Mouse (Mus musculus): ENCODE data around the gene Stk32b.

Stk32b gene

DNA sequence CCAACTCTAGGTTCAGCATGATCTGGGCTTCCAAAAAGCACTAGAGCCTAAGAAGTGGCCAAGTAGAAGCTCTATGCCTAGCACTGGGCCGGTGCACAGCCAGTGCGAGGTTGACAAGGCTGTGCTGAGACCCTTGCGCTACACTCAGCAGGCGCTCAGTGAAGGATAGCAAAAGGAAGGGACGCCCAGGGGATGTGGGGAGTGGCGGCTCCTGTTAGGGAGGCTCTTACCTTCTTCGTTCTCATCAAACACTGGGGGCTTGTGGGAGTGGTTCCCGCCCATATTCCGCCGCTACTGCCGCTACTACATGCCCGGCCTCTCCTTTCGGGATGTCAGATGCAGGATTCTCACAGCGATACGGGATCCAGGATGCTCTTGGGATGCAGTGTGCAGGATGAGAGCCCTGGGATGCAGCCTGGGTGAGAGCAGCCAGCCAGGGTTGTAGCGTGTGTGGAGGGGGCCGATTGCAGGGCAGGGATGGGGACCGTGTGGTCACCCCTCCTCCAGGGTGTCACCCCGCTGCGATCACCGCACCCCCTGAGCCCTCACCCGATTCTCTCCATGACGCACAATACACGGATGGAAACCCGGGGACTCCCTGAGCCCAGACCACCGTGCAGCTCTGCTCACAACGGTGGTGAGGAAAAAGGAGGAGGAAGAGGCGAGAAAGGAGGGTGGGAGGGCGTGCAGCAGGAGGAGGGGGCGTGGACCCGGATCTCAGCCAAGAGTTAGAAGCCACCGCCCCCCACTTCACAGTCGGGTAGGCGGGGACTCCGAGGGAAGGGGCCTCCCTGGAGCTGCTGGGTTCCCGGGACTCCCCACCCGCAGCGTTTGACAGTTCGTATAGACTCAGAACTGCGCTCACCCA is at the start of gene Stk32b:
Stk32b (minus strand) TSS at position 667 of the 868 bp plus-strand sequence.
- DNase-seq (ENCODE audit: low spot score in 2 of 2) = peak in 1 of 2 experiments; percentile 7

DNA sequence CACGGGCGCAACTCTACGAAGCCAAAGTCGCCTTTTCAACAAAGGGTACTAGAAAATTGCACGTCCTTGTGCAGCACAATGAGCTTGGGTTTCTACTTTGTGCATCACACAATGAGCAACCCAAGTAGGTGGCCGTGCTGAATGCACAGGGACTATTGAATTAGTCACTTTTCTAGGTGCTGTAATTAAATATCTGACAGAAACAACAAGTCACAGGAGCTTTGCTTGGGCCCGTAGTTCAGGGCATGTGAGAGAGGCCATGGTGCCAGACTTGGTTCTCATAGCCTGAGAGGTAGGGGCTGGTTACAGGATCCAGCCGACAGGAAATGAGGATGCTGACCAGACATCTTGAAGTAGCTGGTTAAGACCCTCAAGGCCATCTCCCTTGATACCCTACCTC is 48.9 kb upstream of the Stk32b start:
- DNase-seq (ENCODE audit: low spot score in 2 of 2) = no peak

DNA sequence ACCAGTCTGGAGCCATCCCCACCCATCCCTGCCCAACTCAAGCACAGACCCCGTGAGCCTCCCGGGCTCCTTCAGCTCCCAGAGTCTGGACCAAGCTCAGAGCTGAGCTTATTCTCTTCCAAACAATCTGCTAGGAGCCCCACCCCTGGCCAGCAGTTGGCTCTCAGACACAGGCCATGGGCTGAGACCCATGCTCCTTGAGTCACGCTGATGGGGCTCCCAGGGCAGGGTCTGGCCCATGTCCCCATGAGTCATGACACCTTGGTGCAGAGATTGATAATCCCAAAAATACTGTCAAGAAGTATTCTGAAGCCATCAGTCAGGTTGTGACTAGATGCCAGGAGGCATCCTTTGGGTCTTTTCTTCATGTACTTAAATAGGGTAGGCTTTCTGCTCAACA is 45.1 kb upstream of the Stk32b start:
- no peak for DNase-seq (ENCODE audit: low spot score in 2 of 2)

DNA sequence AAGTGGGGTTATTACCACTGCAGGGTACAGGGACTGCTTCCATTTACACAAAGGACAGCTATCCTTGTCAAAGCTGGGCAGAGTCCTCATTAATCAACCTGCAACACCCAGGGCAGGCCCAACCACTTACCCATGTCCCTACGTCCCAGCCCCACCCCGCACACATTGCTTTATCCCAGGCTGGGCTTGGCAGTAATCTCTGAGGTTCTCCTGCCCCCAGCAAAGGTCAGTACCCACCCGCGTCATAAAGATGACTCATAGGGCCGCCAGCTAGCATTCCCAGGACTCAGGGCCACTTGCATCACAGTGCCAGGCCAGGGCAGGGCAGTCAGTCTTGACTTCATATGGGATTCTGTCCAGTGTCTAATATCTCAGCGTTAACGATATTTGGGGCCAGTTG is 36.4 kb upstream of the Stk32b start:
- DNase-seq (ENCODE audit: low spot score in 2 of 2) = no peak

DNA sequence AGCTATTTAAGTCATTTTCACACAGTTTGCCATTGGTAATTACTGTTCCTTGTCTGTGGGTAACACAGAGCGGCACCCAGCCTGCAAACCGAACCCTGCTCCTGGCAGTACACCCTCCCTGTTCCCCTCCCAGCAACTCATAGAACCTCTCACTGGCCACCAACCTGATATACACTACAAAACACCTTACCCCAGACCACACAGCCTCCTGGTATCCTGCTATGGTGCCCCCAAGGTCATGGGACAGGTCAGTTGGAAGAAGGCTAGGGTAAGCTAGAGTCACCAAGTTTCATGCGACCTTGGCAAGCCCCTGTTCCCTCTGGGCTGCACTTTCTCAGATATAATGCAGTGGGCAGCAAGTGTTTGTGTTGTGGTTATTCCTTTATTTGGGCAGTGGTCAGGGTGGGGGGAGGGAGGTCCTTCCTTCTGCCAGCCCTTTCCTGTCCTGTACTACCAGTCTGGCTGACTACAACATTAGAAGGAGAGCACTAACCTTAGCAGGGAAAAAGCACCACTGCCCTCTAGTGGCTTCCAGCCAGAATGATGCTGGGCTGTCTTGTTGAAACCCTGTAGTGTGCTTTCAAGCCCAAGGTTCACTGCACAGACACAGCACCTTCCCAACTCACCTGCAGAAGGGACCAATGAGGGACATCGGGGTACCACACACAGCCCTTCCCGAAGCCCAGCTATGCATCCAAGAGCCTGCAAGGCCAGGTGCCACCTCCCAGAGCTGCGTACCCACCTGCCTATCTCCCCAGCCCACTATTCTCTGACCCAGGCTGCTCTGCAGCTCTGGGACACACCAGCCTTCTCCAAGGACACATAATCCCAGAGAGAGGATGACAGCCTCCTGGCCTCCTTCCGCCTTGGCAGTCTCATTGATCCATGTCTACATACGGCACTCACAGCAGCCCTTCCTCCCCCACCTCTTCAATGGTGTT is 35.3 kb upstream of the Stk32b start:
- peak; percentile 26 to 28 for DNase-seq (ENCODE audit: low spot score in 2 of 2)

DNA sequence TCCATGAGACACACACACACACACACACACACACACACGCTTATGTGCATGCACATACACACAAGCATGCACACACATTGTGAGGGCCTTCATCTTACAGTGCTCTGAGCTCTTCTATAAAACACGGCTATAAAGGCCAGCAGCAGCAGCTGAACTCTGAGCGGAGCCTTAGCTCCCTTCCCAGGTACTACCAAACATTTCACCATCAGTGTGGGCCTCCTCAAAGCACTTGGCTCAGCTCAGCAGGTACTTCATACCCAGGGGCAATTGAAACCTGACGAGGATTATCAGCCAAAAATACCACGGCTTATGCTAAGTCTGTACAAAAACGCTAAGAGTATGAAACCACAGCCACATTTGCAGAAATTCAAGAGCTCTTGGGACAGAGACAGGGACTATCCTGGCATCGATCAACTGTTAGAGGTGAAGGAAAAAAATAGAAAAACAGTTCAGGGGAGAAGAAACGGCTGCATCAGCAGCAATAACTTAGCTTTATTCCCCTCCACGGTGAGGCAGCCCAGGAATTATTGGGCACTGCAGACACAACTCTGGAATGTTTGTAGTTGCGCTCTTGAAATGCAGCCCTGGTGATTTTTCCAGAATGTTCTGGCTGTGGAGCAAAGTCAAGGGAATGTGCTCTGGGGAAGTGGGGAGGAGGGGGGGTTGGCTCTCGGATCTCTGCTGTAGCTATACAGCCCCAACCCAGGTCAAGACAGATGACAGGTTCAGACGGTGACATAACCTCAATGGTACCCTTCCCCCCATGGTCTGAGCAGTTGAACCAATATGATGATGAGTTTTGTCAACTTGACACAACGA is 27.1 kb upstream of the Stk32b start:
- DNase-seq (ENCODE audit: low spot score in 2 of 2) = no peak

DNA sequence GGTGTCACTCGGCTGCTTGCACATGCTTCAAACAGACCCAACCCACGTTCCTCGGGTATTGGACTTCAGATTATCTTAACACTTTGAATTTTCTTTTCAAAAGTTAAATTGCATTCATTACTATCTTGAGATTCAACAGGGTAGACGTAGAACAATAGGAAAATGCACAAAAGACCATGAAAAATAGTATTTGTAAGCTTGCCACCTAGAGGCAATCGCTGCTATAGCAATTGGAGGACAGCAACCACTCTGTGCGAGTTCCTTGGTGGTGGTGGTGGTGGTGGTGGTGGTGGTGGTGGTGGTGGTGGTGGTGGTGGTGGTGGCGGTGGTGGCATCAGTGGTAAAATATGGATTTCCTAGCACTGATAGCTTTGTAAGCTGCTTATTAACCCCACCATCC is 19.2 kb upstream of the Stk32b start:
- DNase-seq (ENCODE audit: low spot score in 2 of 2) = no peak

DNA sequence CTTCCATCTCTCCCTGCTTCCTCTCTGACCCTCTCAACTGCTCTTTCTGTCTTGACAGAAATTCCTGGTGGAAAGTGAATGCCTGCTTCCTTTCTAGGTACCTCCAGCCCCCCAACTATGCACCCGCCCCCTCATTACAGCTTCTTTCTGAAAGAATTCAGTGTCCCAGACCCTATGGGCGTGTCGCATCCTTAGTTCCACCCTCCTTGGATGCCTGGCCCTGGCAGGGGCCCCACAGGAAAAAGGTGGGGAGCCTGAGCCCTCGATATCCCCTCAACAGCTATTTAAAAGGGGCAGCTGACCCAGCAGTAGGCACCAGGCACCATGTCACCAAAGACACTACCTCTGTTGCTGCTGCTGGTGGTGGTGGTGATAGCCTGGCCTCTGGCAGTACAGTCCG is 18.3 kb upstream of the Stk32b start, which contains the start of gene Cytl1:
Cytl1 (plus strand) TSS at position 296 of the 400 bp plus-strand sequence.
- DNase-seq (ENCODE audit: low spot score in 2 of 2) = no peak

DNA sequence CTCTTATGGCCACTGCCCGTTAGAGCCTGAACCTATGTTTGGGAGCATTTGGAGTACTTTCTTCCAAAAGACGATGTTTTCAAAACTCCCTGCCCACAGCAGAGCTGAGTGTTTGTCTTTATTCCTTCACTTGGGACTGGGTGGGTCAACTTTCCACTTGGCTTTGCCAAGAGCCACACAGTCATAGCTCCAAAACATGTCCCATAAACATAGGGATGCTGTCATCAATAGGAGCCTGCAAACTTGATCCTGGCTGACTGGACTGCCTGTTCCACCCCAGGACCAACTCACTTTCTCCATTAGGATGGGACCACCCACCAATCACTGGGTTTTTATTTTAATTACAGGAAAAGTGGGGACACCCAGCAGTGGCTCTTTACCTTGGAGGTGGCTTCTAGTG is 13.8 kb upstream of the Stk32b start:
- DNase-seq (ENCODE audit: low spot score in 2 of 2) = no peak

DNA sequence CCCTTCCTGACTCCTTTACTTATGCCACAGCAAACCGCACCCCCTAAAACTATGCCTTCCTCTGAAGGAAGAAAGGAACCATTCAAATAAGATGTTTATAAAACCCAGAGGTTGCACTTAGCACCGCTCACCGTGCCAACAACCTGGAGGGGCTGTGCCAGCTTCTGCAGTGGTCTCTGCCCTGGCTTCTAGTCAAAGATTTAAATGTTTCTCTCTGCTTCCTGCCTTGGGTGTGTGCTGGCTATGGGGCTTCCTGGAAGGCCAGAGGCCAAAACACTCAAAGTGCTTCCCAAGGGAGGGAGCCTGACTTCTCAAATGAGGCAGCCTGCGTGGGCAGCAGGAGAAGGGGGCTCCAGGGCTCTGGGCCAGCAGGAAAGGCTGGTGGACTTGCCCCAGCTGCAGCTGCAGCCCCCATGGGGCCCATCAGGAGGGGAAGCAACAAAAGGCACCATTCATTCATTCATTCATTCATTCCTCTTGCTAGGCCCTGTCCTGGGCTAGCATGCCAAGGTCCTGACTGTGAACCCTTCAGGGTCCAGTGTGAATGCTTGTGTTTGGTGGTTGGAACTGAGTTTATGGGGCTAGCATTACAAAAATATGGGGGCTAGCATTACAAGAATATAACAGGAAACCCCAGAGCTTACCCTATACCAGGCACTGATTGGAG is 8.4 kb upstream of the Stk32b start:
- no peak for DNase-seq (ENCODE audit: low spot score in 2 of 2)

DNA sequence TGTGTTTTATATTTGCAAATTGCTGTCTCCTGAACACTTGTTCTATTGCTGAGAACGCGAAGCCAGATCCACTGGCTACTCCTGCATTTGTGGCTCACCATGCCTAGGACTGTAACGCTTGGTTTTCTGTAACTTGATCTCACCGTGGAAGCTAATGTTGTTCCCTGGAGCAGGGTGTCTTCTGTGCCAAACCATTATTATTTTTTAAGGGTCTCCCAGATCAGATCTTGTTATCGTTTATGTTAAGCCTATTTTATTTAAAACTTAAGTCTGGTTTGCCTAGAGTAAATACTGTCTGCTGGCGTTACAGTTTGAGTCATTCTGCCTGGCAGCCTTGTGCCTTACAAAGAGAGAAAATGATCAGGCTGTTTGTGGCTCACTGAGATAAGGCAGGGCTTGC is 3.7 kb upstream of the Stk32b start:
- no peak for DNase-seq (ENCODE audit: low spot score in 2 of 2)

DNA sequence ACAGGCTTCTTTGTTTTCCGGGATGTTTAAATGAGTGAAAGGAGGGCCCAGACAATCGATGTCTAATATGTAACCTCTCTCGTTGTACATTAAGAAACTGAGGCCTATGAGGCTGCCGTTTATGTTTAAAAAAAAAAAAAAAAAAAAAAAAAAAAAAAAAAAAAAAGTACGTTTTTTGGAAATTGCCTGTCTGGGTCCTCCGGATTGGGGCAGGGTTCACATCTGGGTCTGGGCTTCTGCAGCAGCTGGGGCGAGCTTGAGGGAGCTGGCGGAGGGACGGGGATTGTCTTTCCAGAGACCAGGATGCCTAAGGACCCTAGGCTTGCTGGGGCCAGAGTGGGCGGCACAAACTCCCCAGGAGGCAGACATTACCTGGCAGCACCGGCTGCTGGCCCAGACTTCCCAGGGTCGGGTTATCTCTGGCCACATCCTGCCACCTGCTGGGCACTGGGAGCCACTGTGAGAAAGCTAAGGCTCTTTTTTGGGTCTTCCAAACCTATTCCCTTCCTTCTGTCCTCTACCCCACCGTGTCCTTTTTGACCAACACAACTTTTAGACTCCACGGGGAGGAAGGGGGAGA is 503 bp upstream of the Stk32b start:
- peak; percentile 23 to 57 for DNase-seq (ENCODE audit: low spot score in 2 of 2)

DNA sequence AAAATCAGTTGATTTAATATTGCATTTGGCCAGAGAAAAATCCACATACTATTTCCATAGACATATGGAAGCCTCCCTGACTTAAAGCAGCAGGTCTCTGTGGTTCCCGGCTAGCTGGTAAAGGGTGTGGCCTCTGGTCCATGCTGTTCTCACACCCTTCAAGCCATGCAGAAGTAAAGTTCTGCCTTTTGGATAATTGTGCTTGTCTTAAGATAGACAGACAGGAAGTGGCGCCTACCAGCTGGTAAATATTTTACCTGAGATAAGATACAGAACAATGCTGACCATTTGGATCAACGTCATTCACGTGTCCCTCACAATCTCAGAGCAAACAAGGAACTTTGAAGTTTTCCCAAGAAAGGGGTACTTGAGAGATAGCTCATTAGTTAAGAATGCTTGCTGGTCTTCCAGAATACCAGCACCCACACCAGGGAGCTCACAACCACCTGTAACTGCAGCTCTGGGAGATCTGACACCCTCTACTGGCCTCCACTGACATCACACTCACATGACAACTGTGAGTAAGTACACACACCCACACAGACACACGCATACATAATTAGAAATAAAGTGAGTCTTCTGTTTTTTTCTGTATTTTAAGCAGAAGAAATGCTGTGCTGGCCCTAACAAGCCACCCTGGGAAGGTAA is 7.6 kb downstream of the Stk32b start:
- no peak for DNase-seq (ENCODE audit: low spot score in 2 of 2)

DNA sequence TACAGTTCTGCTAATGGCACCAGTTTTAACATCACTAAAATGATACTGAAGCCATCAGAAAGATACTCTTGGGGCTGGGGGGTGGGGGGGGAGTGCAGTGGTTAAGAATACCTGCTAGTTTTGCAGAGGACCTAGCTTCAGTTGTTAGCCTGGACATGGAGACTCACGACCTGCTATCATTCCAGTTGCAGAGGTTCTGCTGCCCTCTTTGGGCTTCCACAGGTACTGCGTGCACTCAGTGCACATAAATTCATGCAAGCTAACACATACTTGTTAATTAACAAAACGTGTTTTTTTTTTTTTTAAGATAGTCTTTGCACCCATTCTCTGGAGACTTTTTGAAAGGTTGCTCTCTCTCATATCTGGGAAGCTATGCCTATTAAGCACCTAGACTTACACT is 8.8 kb downstream of the Stk32b start:
- DNase-seq (ENCODE audit: low spot score in 2 of 2) = no peak

DNA sequence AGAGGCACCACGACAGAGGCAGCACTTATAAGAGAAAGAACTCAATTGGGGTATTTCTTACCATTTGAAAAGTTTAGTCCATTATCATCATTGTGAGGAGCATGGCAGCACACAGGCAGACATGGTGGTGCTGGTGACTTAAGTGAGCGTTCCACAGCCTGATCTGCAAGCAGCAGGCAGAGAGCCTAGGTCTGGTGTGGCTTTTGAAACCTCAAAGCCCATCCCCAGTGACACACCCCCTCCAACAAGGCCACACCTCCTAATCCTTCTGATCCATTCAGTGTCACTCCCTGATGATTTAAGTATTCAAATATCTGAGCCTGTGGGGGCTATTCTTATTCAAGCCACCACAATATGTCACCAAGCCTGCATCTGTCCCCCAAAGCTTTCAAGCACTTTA is 12.0 kb downstream of the Stk32b start:
- DNase-seq (ENCODE audit: low spot score in 2 of 2) = no peak

DNA sequence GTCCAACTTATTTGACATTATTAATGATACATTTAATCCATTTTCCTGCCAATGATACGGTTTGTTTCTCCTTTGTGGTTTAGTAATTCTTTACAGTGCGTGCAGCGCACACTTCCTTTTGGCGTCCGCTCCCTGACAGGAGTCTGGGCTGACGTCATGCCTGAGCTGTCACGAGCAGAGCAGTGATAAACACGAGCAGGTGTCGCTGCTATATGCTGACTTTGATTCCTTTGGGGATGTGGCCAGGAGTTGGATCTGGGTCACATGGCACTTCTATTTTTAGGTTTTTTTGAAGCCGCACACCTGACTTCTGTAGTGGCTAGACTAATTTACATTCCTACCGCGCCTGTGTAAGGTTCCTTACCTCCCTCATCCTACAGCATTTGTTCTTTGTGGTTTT is 17.2 kb downstream of the Stk32b start:
- no peak for DNase-seq (ENCODE audit: low spot score in 2 of 2)

DNA sequence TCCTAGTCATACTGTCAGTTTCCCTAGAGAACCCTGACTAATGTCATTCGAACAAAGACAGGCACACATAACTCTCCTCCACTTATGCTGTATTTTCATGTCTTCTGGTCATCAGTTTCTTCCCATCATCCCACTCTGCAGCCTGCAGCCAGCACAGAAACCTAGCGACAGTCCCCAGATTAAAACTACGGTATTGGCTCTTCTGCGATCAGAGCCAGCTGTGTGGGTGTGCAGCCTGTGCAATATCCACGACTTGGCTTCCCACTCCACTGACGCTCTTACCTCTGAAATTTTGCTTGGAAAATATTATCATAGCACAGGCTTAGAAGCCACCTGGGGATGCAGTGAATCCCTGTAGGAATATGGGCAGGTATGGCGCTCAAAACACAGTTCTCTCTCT is 19.7 kb downstream of the Stk32b start:
- DNase-seq (ENCODE audit: low spot score in 2 of 2) = no peak

DNA sequence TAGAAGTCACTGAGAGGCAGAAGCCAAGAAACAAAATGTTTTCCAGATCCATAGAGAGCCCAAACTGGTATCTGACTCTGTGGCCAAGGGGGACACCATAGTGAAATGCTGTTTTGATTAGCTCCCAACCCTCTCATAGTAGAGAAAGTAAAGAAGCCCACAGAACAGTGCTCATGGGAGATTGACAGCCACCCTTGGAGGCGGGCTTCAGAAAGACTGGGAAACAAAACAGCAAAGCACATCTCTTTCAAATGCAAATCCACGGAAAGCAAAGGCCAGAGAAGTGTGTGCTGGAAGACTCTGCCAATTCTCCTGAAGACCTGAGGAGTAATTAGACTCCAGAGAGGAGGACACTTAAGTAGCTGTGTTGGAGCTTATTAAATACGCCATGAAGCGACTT is 21.2 kb downstream of the Stk32b start:
- DNase-seq (ENCODE audit: low spot score in 2 of 2) = no peak

DNA sequence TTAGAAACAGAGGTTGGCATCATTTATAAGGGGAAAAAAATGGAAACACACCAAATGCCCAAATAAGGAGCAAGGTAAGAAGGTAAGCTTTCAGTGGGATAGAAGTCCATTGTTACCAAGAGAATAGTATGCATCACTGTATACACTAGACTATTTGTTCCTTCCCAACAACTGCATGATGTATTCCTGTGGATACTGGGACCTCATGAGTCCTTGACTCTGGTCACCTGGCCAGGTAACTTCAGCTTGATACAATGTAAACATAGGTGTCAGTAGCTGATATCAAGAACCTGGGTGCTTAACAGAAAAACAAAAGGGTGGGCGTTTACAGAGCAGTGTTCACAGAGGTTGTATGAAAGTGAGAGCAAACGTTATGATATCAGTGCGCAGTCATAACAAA is 24.2 kb downstream of the Stk32b start:
- DNase-seq (ENCODE audit: low spot score in 2 of 2) = no peak

DNA sequence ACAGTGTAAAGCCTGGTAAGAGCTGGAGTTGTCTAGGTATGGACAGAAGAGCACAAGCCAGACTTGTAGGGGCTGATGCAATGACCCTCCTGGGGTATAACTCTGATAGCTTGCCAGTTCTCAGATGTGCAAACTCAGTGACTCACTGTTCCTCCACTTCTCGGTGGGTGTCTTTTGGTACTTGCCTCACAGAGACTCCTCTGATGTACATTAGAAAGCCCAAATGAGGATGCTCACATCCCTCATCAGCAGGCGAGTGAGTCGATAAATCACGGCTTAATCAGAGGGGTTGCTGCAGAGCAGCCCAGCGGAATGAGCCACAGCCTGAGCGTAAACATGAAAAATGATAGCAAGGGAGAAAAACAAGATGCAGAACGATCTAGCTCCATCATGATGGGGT is 46.2 kb downstream of the Stk32b start:
- DNase-seq (ENCODE audit: low spot score in 2 of 2) = no peak
